Mouse (Mus musculus) bone marrow macrophage, adult 2 months (primary cell): ENCODE measurements around the gene D7Ertd443e.

Source experiments
- CTCF ChIP-seq: IDR thresholded peaks from 2 replicates; pipeline ENCODE4 v1.5.1; 2012; ENCODE audit warnings: low read depth, mild to moderate bottlenecking, low read length, moderate library complexity
- POLR2A ChIP-seq: IDR thresholded peaks from 2 replicates; pipeline ENCODE4 v1.6.1; 2012; ENCODE audit warnings: mild to moderate bottlenecking, low read depth, low read length, borderline replicate concordance

- TF ChIP-seq CTCF (no peak), POLR2A (no peak)
Observed at GRCm38 (mm10) chr7:134240579-134240978, 144.9 kb downstream of the D7Ertd443e start.
